Mouse (Mus musculus): Measurements from ENCODE around the gene Fgfr2.

DNA sequence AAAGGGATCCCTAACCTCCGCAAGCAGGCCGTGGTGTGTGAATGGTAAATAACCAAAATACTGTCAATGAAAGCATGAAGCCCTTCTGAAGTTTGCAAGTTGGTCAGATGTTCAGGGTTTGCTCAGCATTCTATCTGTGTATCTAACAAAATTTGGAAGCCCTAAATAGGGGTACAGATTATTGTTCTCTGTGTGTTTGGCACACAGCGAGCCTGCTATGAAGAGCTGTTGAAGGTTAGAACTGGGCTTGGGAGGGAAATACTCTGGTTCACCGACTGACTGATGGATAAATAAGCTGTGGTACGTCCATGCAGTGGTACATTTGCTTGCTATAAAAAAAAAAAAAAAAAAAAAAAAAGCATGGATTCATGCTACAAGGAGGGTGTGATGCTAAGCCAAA lies 1651.6 kb downstream of the Fgfr2 start:
- TF ChIP-seq CTCF (conservative IDR thresholded peaks at IDR 0.05; ENCODE audit: low read length), result no peak
- TF ChIP-seq NANOG (IDR thresholded peaks at IDR 0.05; ENCODE audit: borderline replicate concordance, low read length), result no peak
- no peak for TF ChIP-seq POU5F1 (IDR thresholded peaks at IDR 0.05; ENCODE audit: borderline replicate concordance, low read length)

Measured in E14TG2a.4 (cell line).